Mouse (Mus musculus): ENCODE results near the gene Aqp12.

The Aqp12 gene

GRCm38 (mm10) chr1:93014460-93014859 lies 8.3 kb downstream of the Aqp12 start:
- DNase-seq (ENCODE audit: low spot score in 2 of 2), result peak; percentile 53 to 82

GRCm38 (mm10) chr1:93015136-93015535 lies 9.0 kb downstream of the Aqp12 start:
- DNase-seq (ENCODE audit: low spot score in 2 of 2), result no peak

- no peak for DNase-seq (ENCODE audit: low spot score in 2 of 2)
These were observed 12.6 kb downstream of the Aqp12 start for GRCm38 (mm10) chr1:93018716-93019115.

GRCm38 (mm10) chr1:93020602-93021001 lies 14.5 kb downstream of the Aqp12 start:
- DNase-seq (ENCODE audit: low spot score in 2 of 2), result peak in 1 of 2 experiments; percentile 38

- DNase-seq (ENCODE audit: low spot score in 2 of 2), result no peak
These were observed 20.5 kb downstream of the Aqp12 start for GRCm38 (mm10) chr1:93026600-93026999.

GRCm38 (mm10) chr1:93029387-93029786 lies 23.3 kb downstream of the Aqp12 start:
- no peak for DNase-seq (ENCODE audit: low spot score in 2 of 2)

- no peak for DNase-seq (ENCODE audit: low spot score in 2 of 2)
These were observed 23.9 kb downstream of the Aqp12 start for GRCm38 (mm10) chr1:93030060-93030459.

GRCm38 (mm10) chr1:93031199-93031598 lies 25.1 kb downstream of the Aqp12 start:
- DNase-seq (ENCODE audit: low spot score in 2 of 2), result peak in 1 of 2 experiments; percentile 45

- DNase-seq (ENCODE audit: low spot score in 2 of 2), result no peak
These were observed 27.9 kb downstream of the Aqp12 start for GRCm38 (mm10) chr1:93033989-93034388.

- no peak for DNase-seq (ENCODE audit: low spot score in 2 of 2)
These were observed 29.8 kb downstream of the Aqp12 start for GRCm38 (mm10) chr1:93035981-93036380.

- no peak for DNase-seq (ENCODE audit: low spot score in 2 of 2)
These were observed 40.1 kb downstream of the Aqp12 start for GRCm38 (mm10) chr1:93046153-93046789.

GRCm38 (mm10) chr1:93050071-93050470 lies 43.9 kb downstream of the Aqp12 start:
- no peak for DNase-seq (ENCODE audit: low spot score in 2 of 2)

- DNase-seq (ENCODE audit: low spot score in 2 of 2), result no peak
These were observed 45.1 kb downstream of the Aqp12 start for GRCm38 (mm10) chr1:93051124-93051833.
